Mouse (Mus musculus) forebrain, embryonic 13.5 days (tissue): ENCODE data around the gene Setdb1. TPM values are rescaled to one million over a fixed set of nuclear protein-coding genes. Genes with fewer than 3 reads are reported as not detected.

Source experiments
- ATAC-seq: fragments of 200-750 bp; cut with Nextera tagmentation; 2 replicates; pipeline ENCODE4 v1.8.0; 2017
- H3K27ac ChIP-seq: fragments of 300-500 bp; sonication (generic); 2 replicates; pipeline ENCODE4 v1.5.1; 2015; ENCODE audit warnings: inconsistent platforms, mild to moderate bottlenecking, moderate library complexity
- H3K27me3 ChIP-seq: fragments of 300-500 bp; sonication (generic); 2 replicates; pipeline ENCODE4 v1.6.1; 2015; ENCODE audit warnings: mild to moderate bottlenecking, inconsistent platforms
- H3K36me3 ChIP-seq: fragments of 300-500 bp; sonication (generic); 2 replicates; pipeline ENCODE4 v1.6.1; 2015; ENCODE audit warnings: mild to moderate bottlenecking, inconsistent platforms; ENCODE audit not compliant: poor library complexity, severe bottlenecking
- H3K4me1 ChIP-seq: fragments of 300-500 bp; sonication (generic); 2 replicates; pipeline ENCODE4 v1.6.1; 2015; ENCODE audit warnings: inconsistent platforms
- H3K4me2 ChIP-seq: fragments of 300-500 bp; sonication (generic); 2 replicates; pipeline ENCODE4 v1.6.1; 2015; ENCODE audit warnings: inconsistent platforms, mild to moderate bottlenecking, moderate library complexity
- H3K4me3 ChIP-seq: fragments of 300-500 bp; sonication (generic); 2 replicates; pipeline ENCODE4 v1.5.1; 2015; ENCODE audit warnings: mild to moderate bottlenecking, inconsistent platforms
- H3K9ac ChIP-seq: fragments of 300-500 bp; sonication (generic); 2 replicates; pipeline ENCODE4 v1.6.1; 2015; ENCODE audit warnings: mild to moderate bottlenecking, inconsistent platforms
- H3K9me3 ChIP-seq: fragments of 300-500 bp; sonication (generic); replicated peaks from 2 replicates; pipeline ENCODE4 v1.6.1; 2016; ENCODE audit warnings: inconsistent platforms
- WGBS: fragments of 180-500 bp; shearing (Covaris S2); methylation state at CpG from one replicate; pipeline ENCODE4 v1.1.7; 2015; 5-methylcytosine and 5-hydroxymethylcytosine counted together
- polyA plus RNA-seq: library from polyadenylated mRNA; unstranded; fragments of >200 nt; fragmentation: Nextera tagmentation; extraction: Ambion mirVana; gene quantifications from 2 replicates; pipeline ENCODE4 v1.2.1, GENCODE M21; 2015

The Setdb1 gene
- polyA plus RNA-seq, 1 experiment from 2014 or later: 45.4 TPM

DNA sequence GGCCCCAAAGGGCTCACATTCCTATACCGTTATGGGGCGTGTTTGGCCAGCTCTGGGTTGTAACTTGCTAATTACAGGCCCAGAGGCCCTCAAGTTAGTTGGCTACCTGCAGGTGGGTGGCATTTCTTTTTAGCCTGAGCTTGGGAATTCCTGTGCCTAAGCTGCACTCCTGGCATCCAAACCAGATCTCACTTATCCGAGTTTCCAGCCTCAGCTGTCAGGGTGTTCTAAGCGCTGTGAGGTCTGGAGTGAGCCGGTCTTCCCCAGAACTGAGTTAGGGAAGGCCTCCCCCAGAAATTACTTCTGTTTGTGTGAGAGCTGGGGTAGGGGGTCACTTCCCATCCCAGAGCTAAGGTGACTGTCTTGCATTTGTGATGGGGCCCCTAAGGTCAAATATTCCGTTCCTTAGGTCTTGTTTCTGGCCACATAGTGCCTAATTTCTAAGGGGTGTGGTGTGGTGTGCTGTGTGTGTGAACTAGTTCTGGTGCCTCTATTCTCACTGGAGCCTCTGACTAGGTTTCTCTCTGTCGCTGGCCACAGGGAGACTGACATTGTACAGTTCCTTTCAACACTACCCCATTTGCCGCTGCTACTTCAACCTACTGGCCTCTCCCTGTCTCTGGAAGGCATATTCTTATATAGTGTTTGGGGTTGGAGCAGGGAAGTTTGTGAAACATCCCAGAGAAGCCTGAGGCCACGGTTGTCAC is 41.0 kb downstream of the Setdb1 start:
- peaks cover 32% of the 10 kb centered on the region for H3K4me1 ChIP-seq
- peak overlapping the region; percentile 96 for H3K9ac ChIP-seq
- WGBS: 11% methylated on average over 9 of the region's 9 CpGs
- no peaks in the 10 kb centered on the region for H3K9me3 ChIP-seq
- peaks cover 18% of the 10 kb centered on the region for H3K36me3 ChIP-seq
- peak; percentile 5; the same call in 1 of the 2 replicates for ATAC-seq
- no peaks in the 10 kb centered on the region for H3K27me3 ChIP-seq
- H3K4me2 ChIP-seq: peak overlapping the region; percentile 76
- H3K4me3 ChIP-seq: peak overlapping the region; percentile 89
- peak overlapping the region; percentile 92 for H3K27ac ChIP-seq

DNA sequence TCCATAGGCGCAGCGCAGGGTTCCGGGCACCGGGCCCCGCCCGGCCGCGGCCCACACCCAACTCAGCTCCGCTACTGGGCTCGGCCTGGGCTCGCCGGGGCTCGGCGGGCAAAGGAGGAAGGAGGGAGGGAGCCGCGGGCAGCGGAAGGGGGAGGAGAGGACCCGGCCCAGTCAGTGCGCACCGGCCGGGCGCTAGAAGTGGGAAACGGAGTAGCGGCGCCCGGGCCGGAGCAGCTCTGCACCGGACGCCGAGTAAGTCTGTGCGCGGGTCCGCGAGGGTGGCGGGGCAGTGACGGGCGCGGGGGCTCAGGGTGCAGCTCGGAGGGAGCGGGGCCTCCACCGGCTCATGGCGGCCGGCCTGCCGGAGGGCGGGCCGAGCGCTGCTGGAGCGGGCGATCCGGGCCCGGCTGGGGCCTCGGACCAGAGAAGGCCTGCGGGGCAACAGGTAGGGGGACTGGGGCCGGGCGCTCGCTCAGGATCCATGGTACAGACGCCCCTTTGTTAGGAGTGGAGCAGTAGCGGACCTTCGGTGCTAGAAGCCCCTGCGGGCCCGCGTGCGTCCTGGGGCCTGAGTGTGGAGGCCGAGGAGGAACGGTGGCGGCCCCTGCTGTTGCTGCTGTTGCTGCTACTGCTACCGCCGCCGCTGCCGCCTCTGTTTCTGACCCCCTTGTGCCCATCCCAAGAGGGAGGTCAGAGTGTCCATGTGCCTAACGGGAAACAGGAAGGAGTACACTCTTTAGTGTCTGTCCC is 41.7 kb downstream of the Setdb1 start:
- H3K9me3 ChIP-seq: no peaks in the 10 kb centered on the region
- under 1% methylated on average over 63 of the region's 71 CpGs for WGBS
- H3K27ac ChIP-seq: peak overlapping the region; percentile 92
- H3K9ac ChIP-seq: peak overlapping the region; percentile 96
- peak overlapping the region; percentile 89 for H3K4me3 ChIP-seq
- no peaks in the 10 kb centered on the region for H3K27me3 ChIP-seq
- ATAC-seq: peak; percentile 94
- H3K4me1 ChIP-seq: peaks cover 32% of the 10 kb centered on the region
- H3K36me3 ChIP-seq: peaks cover 10% of the 10 kb centered on the region
- peak overlapping the region; percentile 76 for H3K4me2 ChIP-seq

DNA sequence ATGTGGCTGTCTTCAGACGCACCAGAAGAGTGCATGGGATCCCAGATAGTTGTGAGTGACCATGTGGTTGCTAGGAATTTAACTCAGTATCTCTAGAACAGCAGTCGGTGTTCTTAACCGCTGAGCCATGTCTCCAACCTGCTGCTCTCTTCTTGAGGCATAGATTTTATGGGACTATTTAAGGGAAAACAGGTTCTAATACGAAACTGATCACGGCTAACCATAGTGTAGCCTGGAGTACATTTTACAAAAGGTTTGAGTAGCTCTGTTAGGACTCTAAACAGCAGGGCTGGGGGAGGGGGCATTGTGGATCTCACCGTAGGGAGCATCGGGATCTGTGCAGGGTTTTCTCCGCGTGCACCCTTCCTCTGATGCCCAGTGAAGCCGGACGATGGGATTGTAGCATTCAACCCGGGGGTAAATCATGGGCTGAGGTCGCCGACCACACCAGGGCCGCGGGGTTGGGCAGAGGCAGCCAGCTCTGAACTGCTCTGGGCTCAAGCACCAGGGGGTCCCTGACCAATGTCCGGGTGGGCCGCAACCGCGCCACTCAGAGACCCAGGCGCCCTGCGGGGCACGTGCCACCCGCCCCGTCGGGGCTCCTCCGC is 42.4 kb downstream of the Setdb1 start, which contains the start of gene Cers2:
Gene Cers2 (plus strand): TSS at position 306 of the 608 bp plus-strand sequence.
- no peaks in the 10 kb centered on the region for H3K9me3 ChIP-seq
- H3K27ac ChIP-seq: peak within 1 kb of the TSS; percentile 92
- peak; percentile 26; the same call in 1 of the 2 replicates for ATAC-seq
- H3K4me3 ChIP-seq: peak within 1 kb of the TSS; percentile 89
- H3K4me2 ChIP-seq: peak within 1 kb of the TSS; percentile 76
- WGBS: 2% methylated on average over 27 of the region's 27 CpGs
- peak within 1 kb of the TSS; percentile 96 for H3K9ac ChIP-seq
- H3K27me3 ChIP-seq: no peaks in the 10 kb centered on the region
- 0 out of 2 replicates have a peak, but pooled peaks cover 4% of the 10 kb centered on the region for H3K36me3 ChIP-seq
- H3K4me1 ChIP-seq: peaks cover 32% of the 10 kb centered on the region

DNA sequence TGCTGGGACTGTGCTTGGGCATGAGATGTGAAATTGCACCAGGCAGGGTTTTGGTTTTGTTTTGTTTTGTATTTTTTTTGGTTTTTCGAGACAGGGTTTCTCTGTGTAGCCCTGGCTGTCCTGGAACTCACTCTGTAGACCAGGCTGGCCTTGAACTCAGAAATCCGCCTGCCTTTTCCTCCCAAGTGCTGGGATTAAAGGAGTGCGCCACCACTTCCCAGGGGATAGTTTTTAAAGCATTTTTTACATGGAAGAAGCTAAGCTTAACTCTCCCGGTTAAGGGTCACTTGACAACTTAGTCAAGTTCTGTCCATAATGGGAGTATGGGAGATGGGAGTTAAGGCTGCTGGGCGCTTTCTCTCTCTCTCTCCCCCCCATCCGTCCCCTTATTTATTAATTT is 42.9 kb downstream of the Setdb1 start:
- H3K27ac ChIP-seq: no peak overlapping the region
- H3K27me3 ChIP-seq: no peaks in the 10 kb centered on the region
- no peak overlapping the region; the same call in 1 of the 2 replicates for H3K4me3 ChIP-seq
- H3K4me2 ChIP-seq: peak overlapping the region; percentile 76
- H3K9ac ChIP-seq: no peak overlapping the region
- no peaks in the 10 kb centered on the region for H3K9me3 ChIP-seq
- peaks cover 32% of the 10 kb centered on the region for H3K4me1 ChIP-seq
- 67% methylated on average over 6 of the region's 6 CpGs for WGBS
- ATAC-seq: no peak
- H3K36me3 ChIP-seq: 0 out of 2 replicates have a peak, but pooled peaks cover 4% of the 10 kb centered on the region

DNA sequence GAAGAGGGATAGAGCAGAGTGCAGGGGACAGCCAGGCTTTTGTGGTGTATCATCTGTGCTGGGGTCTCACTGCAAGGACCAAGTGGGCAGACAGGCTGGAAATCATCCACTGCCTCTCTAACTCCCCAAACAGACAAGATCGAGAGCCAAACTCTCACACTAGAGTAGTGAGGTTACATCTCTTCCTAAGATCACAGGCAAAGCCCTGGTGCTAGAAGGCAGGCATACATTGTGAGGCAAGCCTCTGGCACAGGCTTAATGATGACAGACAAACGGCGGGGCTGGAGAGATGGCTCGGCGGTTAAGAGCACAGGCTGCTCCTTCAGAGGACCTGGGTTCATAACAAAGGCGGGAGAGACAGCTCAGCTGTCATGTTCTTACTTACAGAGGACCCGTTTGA is 43.5 kb downstream of the Setdb1 start:
- Histone ChIP-seq H3K27me3 (no peaks in the 10 kb centered on the region), H3K4me3 (no peak overlapping the region), H3K9me3 (no peaks in the 10 kb centered on the region), H3K4me2 (no peak overlapping the region), H3K36me3 (0 out of 2 replicates have a peak, but pooled peaks cover 1% of the 10 kb centered on the region), H3K4me1 (peaks cover 27% of the 10 kb centered on the region), H3K9ac (no peak overlapping the region; the same call in 1 of the 2 replicates), H3K27ac (no peak overlapping the region)
- WGBS: 47% methylated on average over 7 of the region's 7 CpGs
- ATAC-seq: no peak

DNA sequence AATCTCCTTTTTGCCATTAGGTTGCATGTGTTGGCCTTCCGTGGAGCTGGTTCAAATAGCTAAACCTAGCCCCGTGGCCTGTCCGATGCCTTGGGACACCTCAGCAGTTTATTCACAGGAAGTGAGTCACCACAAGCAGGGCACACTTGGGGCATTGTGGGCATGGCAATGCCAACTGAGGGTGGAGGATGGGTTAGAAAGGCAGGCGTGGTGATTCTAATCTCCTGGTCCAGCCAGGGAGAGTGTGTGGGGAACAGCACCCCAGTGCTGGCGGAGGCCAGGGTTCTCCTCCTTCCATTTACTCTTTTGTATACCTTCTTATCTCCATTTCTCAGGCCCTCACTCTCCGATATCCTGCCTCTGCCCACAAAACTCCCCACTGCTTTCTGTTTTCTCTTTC is 44.4 kb downstream of the Setdb1 start:
- no peak overlapping the region for H3K4me3 ChIP-seq
- H3K36me3 ChIP-seq: no peaks in the 10 kb centered on the region
- peaks cover 22% of the 10 kb centered on the region for H3K4me1 ChIP-seq
- no peak overlapping the region for H3K4me2 ChIP-seq
- no peaks in the 10 kb centered on the region for H3K9me3 ChIP-seq
- H3K27me3 ChIP-seq: no peaks in the 10 kb centered on the region
- H3K9ac ChIP-seq: no peak overlapping the region
- no peak for ATAC-seq
- no peak overlapping the region for H3K27ac ChIP-seq
- WGBS: 85% methylated on average over 6 of the region's 6 CpGs

GRCm38 (mm10) chr3:95310968-95311882 is 45.8 kb downstream of the Setdb1 start:
- no peak for ATAC-seq
- H3K36me3 ChIP-seq: no peaks in the 10 kb centered on the region
- no peak overlapping the region for H3K27ac ChIP-seq
- no peak overlapping the region for H3K4me3 ChIP-seq
- H3K9ac ChIP-seq: no peak overlapping the region
- no peak overlapping the region for H3K4me2 ChIP-seq
- H3K4me1 ChIP-seq: peaks cover 11% of the 10 kb centered on the region
- 65% methylated on average over 9 of the region's 9 CpGs for WGBS
- no peaks in the 10 kb centered on the region for H3K27me3 ChIP-seq
- H3K9me3 ChIP-seq: no peaks in the 10 kb centered on the region

DNA sequence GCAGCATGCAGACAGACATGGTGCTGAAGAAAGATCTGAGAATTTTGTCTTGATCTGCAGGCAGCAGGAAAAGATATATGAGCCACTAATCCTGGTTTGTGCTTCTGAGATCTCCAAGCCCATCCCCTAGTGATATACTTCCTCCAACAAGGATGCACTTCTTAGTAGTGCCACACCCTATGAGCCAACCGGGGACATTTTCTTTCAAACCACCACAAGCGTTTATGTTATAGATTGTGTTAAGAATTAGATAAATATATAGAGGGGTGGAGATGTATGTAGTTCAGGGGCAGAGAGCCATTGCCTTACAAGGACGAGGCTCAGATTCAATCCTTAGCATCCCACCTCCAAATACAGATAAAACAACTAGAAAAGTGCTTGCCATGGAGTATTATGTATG is 46.5 kb downstream of the Setdb1 start:
- no peaks in the 10 kb centered on the region for H3K36me3 ChIP-seq
- peaks cover 5% of the 10 kb centered on the region; the same call in 1 of the 2 replicates for H3K4me1 ChIP-seq
- H3K9ac ChIP-seq: no peak overlapping the region
- no peaks in the 10 kb centered on the region for H3K9me3 ChIP-seq
- no peaks in the 10 kb centered on the region for H3K27me3 ChIP-seq
- no peak overlapping the region for H3K27ac ChIP-seq
- no peak overlapping the region for H3K4me2 ChIP-seq
- H3K4me3 ChIP-seq: no peak overlapping the region
- no peak for ATAC-seq
- 70% methylated on average over 3 of the region's 3 CpGs for WGBS

GRCm38 (mm10) chr3:95307100-95307499 is 49.9 kb downstream of the Setdb1 start, which contains the start of gene Anxa9:
TSS of gene Anxa9 (minus strand) at chr3:95307176.
- Histone ChIP-seq H3K4me2 (no peak within 1 kb of the TSS), H3K27me3 (no peaks in the 10 kb centered on the region), H3K36me3 (no peaks in the 10 kb centered on the region), H3K4me1 (no peaks in the 10 kb centered on the region), H3K9ac (peak within 1 kb of the TSS; percentile 30; the same call in 1 of the 2 replicates), H3K9me3 (no peaks in the 10 kb centered on the region), H3K27ac (no peak within 1 kb of the TSS), H3K4me3 (no peak within 1 kb of the TSS)
- ATAC-seq: no peak
- 80% methylated on average over 7 of the region's 7 CpGs for WGBS

DNA sequence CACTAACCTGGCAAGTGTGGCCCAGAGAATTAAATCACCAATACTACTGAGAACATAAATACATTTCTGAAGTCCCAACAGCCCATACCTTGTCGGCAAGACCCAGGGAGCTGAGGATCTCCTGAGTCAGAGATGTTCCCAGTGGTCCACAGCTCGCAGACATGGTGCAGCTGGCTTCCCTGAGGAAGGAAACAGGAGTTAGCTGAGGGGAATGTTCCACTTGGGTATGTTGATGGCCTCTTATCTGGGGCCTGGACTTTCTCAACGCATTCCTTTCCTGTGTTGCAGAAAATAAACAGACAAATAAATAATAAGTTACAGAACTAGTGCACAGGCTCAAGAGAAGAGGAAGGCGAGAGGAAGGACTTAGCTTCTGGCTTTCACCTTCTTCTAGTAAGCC is 50.8 kb downstream of the Setdb1 start:
- ATAC-seq: no peak
- Histone ChIP-seq H3K27ac (no peak overlapping the region), H3K9ac (no peak overlapping the region), H3K27me3 (no peaks in the 10 kb centered on the region), H3K4me3 (no peak overlapping the region), H3K9me3 (no peaks in the 10 kb centered on the region), H3K36me3 (no peaks in the 10 kb centered on the region), H3K4me2 (no peak overlapping the region), H3K4me1 (no peaks in the 10 kb centered on the region)
- WGBS: 87% methylated on average over 4 of the region's 4 CpGs

DNA sequence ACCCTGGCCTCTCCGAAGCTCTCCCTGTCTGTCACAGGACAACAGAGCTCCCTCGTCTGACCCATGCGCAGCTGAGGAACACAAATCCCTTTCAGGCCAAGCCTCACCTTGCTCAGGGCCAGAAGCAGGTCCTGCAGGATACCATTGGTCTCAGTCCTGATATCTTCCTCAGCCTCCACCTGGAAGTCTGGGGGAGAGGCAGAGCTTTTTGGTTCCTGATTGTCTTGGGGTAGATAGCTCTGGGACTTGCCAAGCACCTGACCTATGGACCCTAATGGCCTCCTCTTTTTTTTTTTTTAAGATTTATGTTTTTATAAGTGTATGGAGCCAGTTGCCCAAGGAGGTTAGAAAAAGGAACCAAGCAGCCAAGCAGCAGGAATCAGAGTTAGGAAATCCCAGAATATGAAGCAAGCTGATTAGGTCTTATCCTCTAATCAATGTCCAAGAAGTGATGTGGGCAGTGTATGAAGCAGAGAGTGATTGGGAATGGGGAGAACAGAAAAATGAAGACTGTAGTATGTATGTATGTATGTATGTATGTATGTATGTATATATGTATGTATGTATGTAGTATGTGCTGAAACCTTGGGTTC is 55.7 kb downstream of the Setdb1 start:
- 78% methylated on average over 3 of the region's 3 CpGs for WGBS
- Histone ChIP-seq H3K4me2 (no peak overlapping the region), H3K27me3 (no peaks in the 10 kb centered on the region)

More for the DNA sequence above, 55.7 kb downstream of the Setdb1 start:
- Histone ChIP-seq H3K27ac (no peak overlapping the region), H3K4me1 (no peaks in the 10 kb centered on the region), H3K9me3 (no peaks in the 10 kb centered on the region), H3K36me3 (peaks cover 17% of the 10 kb centered on the region), H3K4me3 (no peak overlapping the region), H3K9ac (no peak overlapping the region)
- ATAC-seq: no peak
